Mouse (Mus musculus): Measurements from ENCODE around the gene Pelo. TPM values are rescaled to one million over a fixed set of nuclear protein-coding genes. Genes with fewer than 3 reads are reported as not detected.

Gene Pelo
- polyA plus RNA-seq, 1 experiment from 2014 or later, result 5.7 TPM

DNA sequence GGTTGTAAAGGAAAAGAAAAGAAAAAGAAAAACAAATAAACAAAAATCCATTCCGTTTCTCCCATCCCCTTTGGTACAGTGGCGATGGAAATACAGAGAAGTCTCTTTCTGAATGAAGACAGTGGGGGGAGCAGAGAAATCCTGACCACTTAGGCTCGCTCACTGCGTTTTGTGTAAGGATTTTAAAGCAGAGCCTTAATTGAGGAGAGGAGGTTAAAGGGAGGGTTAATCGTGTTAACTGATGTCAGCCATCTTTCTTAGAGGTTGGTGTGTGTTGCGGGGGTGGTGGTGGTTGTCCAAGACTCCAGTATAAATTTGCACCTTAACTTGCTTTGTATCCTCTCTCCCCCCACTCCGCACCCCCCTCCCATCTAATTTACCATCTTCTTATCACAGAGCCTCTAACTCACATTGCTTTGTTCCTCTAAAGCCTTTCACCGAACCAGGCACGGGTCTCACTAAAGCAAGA, 1.0 kb upstream of the Pelo start:
- ATAC-seq (ENCODE audit: insufficient number of reproducible peaks, insufficient read depth, low FRiP score, low read depth), result no peak
- Histone ChIP-seq H3K9ac (replicated peaks; ENCODE audit: low read depth, low read length) (peak overlapping the region; percentile 79; the same call in 1 of the 2 replicates), H3K36me3 (ENCODE audit: control insufficient read depth, insufficient read depth, low read length) (peaks cover 4% of the 10 kb centered on the region; the same call in 1 of the 2 replicates), H3K9me3 (ENCODE audit: control insufficient read depth, low read depth, low read length) (no peaks in the 10 kb centered on the region), H3K4me3 (ENCODE audit: low read depth, low read length) (peak overlapping the region; percentile 60), H3K27ac (ENCODE audit: low read length) (peak overlapping the region; percentile 96), H3K27me3 (ENCODE audit: control insufficient read depth, insufficient read depth, low read length) (no peaks in the 10 kb centered on the region), H3K4me2 (replicated peaks; ENCODE audit: low read depth, low read length) (peak overlapping the region; percentile 72), H3K4me1 (ENCODE audit: control insufficient read depth, insufficient read depth, low read length) (peaks cover 15% of the 10 kb centered on the region; the same call in 1 of the 2 replicates)
- WGBS, result 37% methylated on average over 9 of the region's 9 CpGs

DNA sequence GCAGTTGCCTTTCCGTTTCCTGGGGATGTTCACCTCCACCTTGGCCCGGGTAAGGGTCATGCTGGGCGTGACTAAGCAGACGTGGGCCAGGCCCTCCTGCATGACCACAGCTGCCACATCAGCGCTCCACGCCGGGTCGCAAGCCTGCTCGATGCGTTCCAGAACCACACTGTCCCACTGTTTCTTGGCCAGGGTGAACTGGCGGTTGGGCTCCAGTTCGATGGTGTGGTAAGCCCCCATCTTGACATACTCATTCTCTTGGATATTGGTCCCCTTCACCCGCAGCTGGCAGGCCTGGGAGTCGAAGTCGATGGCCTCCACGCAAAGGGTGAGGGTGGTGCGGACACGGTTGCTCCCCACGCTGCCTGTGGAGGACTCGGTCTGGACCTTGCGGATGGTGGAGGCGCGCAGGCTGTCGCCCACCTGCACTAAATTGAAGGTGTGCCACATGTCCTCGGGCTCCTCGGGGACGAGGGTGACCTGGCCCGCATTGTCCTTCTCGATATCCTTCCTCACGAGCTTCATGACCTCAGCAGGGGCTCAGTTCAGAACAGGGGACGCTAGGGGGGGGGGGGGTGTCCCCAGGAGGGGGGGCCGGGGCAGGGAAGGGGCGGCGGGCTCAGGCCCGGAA, 476 bp downstream of the Pelo start:
- Histone ChIP-seq H3K4me3 (ENCODE audit: low read depth, low read length) (peak overlapping the region; percentile 60), H3K27ac (ENCODE audit: low read length) (peak overlapping the region; percentile 96), H3K27me3 (ENCODE audit: control insufficient read depth, insufficient read depth, low read length) (no peaks in the 10 kb centered on the region), H3K36me3 (ENCODE audit: control insufficient read depth, insufficient read depth, low read length) (peaks cover 4% of the 10 kb centered on the region; the same call in 1 of the 2 replicates), H3K4me1 (ENCODE audit: control insufficient read depth, insufficient read depth, low read length) (peaks cover 9% of the 10 kb centered on the region; the same call in 1 of the 2 replicates), H3K9me3 (ENCODE audit: control insufficient read depth, low read depth, low read length) (no peaks in the 10 kb centered on the region), H3K9ac (replicated peaks; ENCODE audit: low read depth, low read length) (peak overlapping the region; percentile 79), H3K4me2 (replicated peaks; ENCODE audit: low read depth, low read length) (peak overlapping the region; percentile 72)
- WGBS, result 6% methylated on average over 34 of the region's 35 CpGs
- ATAC-seq (ENCODE audit: insufficient number of reproducible peaks, insufficient read depth, low FRiP score, low read depth), result peak; percentile 42; the same call in 1 of the 2 replicates

DNA sequence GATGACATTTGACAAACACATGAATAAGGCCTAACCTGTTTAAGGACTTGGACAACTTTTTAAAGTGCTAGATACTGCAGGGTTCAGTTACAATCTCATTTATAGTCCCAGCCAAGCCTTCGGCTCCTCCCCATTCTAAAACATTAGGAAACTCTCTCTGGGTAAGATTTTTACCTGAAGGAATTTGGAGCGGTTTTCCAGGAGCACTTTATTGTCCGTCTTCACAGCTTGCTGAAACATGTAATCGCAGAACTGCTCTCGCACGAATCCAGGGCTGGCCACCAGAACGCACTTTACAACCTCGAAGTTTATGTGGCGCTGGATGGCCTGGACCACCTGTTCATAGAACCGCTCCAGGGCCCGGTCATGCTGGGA, 979 bp downstream of the Pelo start:
- H3K4me3 ChIP-seq (ENCODE audit: low read depth, low read length), result peak overlapping the region; percentile 60
- no peaks in the 10 kb centered on the region for H3K9me3 ChIP-seq (ENCODE audit: control insufficient read depth, low read depth, low read length)
- ATAC-seq (ENCODE audit: insufficient number of reproducible peaks, insufficient read depth, low FRiP score, low read depth), result no peak
- peaks cover 4% of the 10 kb centered on the region; the same call in 1 of the 2 replicates for H3K36me3 ChIP-seq (ENCODE audit: control insufficient read depth, insufficient read depth, low read length)
- WGBS, result 48% methylated on average over 11 of the region's 11 CpGs
- peak overlapping the region; percentile 79; the same call in 1 of the 2 replicates for H3K9ac ChIP-seq (replicated peaks; ENCODE audit: low read depth, low read length)
- H3K4me2 ChIP-seq (replicated peaks; ENCODE audit: low read depth, low read length), result peak overlapping the region; percentile 72
- H3K4me1 ChIP-seq (ENCODE audit: control insufficient read depth, insufficient read depth, low read length), result peaks cover 9% of the 10 kb centered on the region; the same call in 1 of the 2 replicates
- no peak overlapping the region; the same call in 1 of the 2 replicates for H3K27ac ChIP-seq (ENCODE audit: low read length)
- no peaks in the 10 kb centered on the region for H3K27me3 ChIP-seq (ENCODE audit: control insufficient read depth, insufficient read depth, low read length)

DNA sequence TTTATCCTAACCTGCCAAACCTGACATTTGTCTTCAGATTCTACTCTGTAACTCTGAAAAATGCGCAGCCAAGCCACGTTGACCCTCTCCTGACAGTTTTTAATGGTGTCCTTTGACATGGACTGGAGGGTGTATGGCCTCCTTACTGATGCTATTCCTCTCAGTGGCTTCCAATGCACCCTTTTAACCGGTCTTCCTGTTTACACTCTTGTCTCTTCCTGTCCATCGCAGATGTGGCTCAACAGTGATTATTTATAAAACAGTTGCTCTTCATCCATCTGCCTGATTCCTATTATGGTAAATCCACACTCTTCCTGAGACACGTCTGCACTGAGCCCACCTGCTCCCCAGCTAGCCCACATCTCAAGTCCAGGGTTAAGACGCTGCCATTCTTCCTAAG, 4.0 kb downstream of the Pelo start:
- ATAC-seq (ENCODE audit: insufficient number of reproducible peaks, insufficient read depth, low FRiP score, low read depth), result no peak
- no peak overlapping the region for H3K4me3 ChIP-seq (ENCODE audit: low read depth, low read length)
- H3K9me3 ChIP-seq (ENCODE audit: control insufficient read depth, low read depth, low read length), result no peaks in the 10 kb centered on the region
- H3K4me1 ChIP-seq (ENCODE audit: control insufficient read depth, insufficient read depth, low read length), result 0 out of 2 replicates have a peak, but pooled peaks cover 12% of the 10 kb centered on the region
- H3K4me2 ChIP-seq (replicated peaks; ENCODE audit: low read depth, low read length), result no peak overlapping the region
- H3K27ac ChIP-seq (ENCODE audit: low read length), result no peak overlapping the region
- H3K9ac ChIP-seq (replicated peaks; ENCODE audit: low read depth, low read length), result no peak overlapping the region
- no peaks in the 10 kb centered on the region for H3K27me3 ChIP-seq (ENCODE audit: control insufficient read depth, insufficient read depth, low read length)
- H3K36me3 ChIP-seq (ENCODE audit: control insufficient read depth, insufficient read depth, low read length), result peaks cover 4% of the 10 kb centered on the region; the same call in 1 of the 2 replicates
- WGBS, result 53% methylated on average over 6 of the region's 6 CpGs

DNA sequence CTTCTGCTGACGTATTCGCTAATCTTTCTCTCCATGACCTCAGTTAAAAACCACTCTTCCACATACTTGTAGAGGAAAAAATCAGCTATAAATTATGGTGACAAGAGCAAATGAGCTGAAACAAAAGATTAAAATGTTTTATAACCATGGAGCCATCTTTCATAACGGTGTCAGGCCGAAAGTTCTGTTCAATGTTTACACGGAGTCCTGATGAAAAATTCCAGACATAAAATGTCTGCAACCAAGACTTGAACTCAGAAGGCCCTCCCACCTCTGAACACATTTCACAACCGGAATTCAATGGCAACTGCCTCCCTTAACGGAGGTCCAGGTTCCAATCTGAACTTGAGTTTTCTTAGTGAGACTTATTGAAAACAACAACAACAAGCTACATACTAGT, 7.6 kb downstream of the Pelo start:
- peak; percentile 33; the same call in 1 of the 2 replicates for ATAC-seq (ENCODE audit: insufficient number of reproducible peaks, insufficient read depth, low FRiP score, low read depth)
- no peaks in the 10 kb centered on the region for H3K27me3 ChIP-seq (ENCODE audit: control insufficient read depth, insufficient read depth, low read length)
- H3K4me1 ChIP-seq (ENCODE audit: control insufficient read depth, insufficient read depth, low read length), result 0 out of 2 replicates have a peak, but pooled peaks cover 9% of the 10 kb centered on the region
- no peak overlapping the region for H3K4me2 ChIP-seq (replicated peaks; ENCODE audit: low read depth, low read length)
- no peaks in the 10 kb centered on the region for H3K9me3 ChIP-seq (ENCODE audit: control insufficient read depth, low read depth, low read length)
- no peaks in the 10 kb centered on the region for H3K36me3 ChIP-seq (ENCODE audit: control insufficient read depth, insufficient read depth, low read length)
- H3K9ac ChIP-seq (replicated peaks; ENCODE audit: low read depth, low read length), result no peak overlapping the region
- no peak overlapping the region for H3K27ac ChIP-seq (ENCODE audit: low read length)
- H3K4me3 ChIP-seq (ENCODE audit: low read depth, low read length), result no peak overlapping the region
- WGBS, result 42% methylated on average over 7 of the region's 7 CpGs

DNA sequence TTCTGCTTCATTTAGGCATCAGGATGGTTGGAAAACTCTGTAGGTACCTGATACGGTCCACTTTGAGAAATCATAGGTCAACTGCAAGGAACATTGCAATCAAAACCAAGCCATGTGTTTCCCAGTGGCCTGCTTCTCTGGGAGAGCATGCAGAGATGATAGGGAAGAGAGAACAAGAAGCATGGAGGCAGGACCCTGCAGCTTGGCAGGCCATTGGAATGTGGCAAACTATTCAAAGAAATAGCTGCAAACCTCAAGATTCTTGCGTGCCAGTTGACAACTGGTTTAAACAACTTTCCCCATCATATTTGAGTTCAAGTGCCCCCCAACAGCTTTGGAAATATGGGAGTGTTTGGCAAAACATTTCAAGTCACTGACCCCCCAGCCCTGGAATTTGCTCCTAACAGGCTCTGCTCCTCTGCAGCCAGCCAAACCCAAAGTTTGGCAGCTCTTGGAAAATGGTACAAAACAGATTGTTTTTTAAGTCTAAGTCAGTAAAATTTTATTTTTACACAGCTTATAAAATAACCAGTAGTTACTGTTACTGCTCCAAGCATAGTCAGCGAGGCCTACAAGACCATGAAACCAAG, 9.9 kb downstream of the Pelo start:
- Histone ChIP-seq H3K4me3 (ENCODE audit: low read depth, low read length) (no peak overlapping the region), H3K4me1 (ENCODE audit: control insufficient read depth, insufficient read depth, low read length) (0 out of 2 replicates have a peak, but pooled peaks cover 9% of the 10 kb centered on the region), H3K27me3 (ENCODE audit: control insufficient read depth, insufficient read depth, low read length) (no peaks in the 10 kb centered on the region), H3K4me2 (replicated peaks; ENCODE audit: low read depth, low read length) (no peak overlapping the region), H3K27ac (ENCODE audit: low read length) (no peak overlapping the region), H3K9ac (replicated peaks; ENCODE audit: low read depth, low read length) (no peak overlapping the region), H3K9me3 (ENCODE audit: control insufficient read depth, low read depth, low read length) (no peaks in the 10 kb centered on the region), H3K36me3 (ENCODE audit: control insufficient read depth, insufficient read depth, low read length) (no peaks in the 10 kb centered on the region)
- ATAC-seq (ENCODE audit: insufficient number of reproducible peaks, insufficient read depth, low FRiP score, low read depth), result no peak
- WGBS, result 83% methylated on average over 3 of the region's 3 CpGs

DNA sequence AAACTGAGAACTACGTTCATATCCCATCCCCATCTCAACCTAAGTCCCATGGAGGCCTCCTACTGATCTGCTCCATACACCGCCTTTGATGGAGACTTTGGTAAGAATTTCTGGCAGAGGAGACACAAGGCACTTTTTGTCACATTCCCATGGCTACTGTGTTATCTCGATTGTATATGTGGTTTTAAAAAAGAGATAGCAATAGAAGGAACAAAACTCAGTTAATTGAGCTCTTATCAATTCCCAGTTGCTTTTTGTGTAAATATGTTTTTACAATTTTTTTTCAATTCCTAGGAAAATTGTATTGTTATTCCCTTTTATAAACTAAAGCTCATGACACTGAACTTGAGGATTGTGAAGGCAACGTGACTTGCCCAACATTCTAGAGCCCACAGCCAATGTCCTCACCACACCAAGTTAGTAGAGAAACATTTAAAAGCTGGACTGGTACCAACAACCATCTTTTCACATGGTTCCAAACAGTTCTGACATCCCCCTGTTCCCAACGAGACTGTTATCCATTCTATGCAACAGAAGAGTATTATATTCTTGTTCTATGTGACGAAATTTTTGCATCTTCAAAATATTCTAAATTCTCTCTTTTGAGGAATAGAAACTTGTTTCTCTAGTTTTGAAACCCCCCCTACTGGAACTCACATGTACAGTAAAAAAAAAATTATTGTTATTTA, 10.8 kb downstream of the Pelo start:
- WGBS, result 79% methylated on average over 6 of the region's 6 CpGs
- H3K4me3 ChIP-seq (ENCODE audit: low read depth, low read length), result no peak overlapping the region
- no peak overlapping the region for H3K9ac ChIP-seq (replicated peaks; ENCODE audit: low read depth, low read length)
- H3K9me3 ChIP-seq (ENCODE audit: control insufficient read depth, low read depth, low read length), result no peaks in the 10 kb centered on the region
- H3K4me2 ChIP-seq (replicated peaks; ENCODE audit: low read depth, low read length), result no peak overlapping the region
- H3K4me1 ChIP-seq (ENCODE audit: control insufficient read depth, insufficient read depth, low read length), result 0 out of 2 replicates have a peak, but pooled peaks cover 9% of the 10 kb centered on the region
- no peak overlapping the region for H3K27ac ChIP-seq (ENCODE audit: low read length)
- H3K27me3 ChIP-seq (ENCODE audit: control insufficient read depth, insufficient read depth, low read length), result no peaks in the 10 kb centered on the region
- ATAC-seq (ENCODE audit: insufficient number of reproducible peaks, insufficient read depth, low FRiP score, low read depth), result no peak
- H3K36me3 ChIP-seq (ENCODE audit: control insufficient read depth, insufficient read depth, low read length), result no peaks in the 10 kb centered on the region

DNA sequence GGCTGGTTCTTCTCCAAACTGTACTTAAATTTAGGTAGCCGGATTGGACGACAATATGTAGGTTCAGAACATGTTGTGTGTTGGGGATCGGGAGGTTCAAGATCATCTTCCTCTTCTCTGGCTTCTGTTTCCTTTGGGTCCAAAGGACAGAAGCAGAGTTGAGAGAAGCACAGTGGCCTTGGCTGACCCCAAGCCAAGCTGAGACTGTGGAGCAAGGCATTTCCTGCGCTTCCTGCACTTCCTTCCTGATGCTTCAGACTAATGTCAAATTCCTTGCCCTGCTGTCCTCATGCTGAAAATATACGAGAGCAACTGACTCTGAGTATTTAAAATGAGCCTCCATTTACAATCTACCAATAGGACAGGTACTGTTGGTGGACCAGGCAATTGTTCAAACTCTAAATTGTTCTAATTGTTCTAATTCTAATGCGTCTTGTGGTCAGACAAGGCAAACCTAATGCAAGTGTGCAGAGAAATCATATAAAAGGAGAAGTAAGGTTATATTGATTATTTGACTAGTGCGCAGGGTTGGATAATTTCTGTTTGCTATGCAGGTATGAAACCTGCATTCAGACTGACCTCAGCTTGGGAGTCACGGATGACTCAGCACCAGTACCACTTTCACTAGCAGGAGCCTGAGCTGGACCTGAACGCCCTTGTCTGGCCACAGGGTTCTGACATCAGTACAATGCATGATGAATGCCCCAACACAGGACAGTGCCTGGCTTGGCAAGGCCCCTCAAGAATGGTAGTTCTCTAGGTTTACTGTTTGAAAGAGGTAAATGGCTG, 12.4 kb downstream of the Pelo start:
- Histone ChIP-seq H3K27ac (ENCODE audit: low read length) (no peak overlapping the region), H3K27me3 (ENCODE audit: control insufficient read depth, insufficient read depth, low read length) (no peaks in the 10 kb centered on the region), H3K9me3 (ENCODE audit: control insufficient read depth, low read depth, low read length) (no peaks in the 10 kb centered on the region), H3K4me1 (ENCODE audit: control insufficient read depth, insufficient read depth, low read length) (0 out of 2 replicates have a peak, but pooled peaks cover 12% of the 10 kb centered on the region), H3K4me3 (ENCODE audit: low read depth, low read length) (no peak overlapping the region), H3K9ac (replicated peaks; ENCODE audit: low read depth, low read length) (no peak overlapping the region), H3K4me2 (replicated peaks; ENCODE audit: low read depth, low read length) (no peak overlapping the region), H3K36me3 (ENCODE audit: control insufficient read depth, insufficient read depth, low read length) (no peaks in the 10 kb centered on the region)
- no peak for ATAC-seq (ENCODE audit: insufficient number of reproducible peaks, insufficient read depth, low FRiP score, low read depth)
- 76% methylated on average over 9 of the region's 9 CpGs for WGBS
